Mouse (Mus musculus) thymus, postnatal 10 days (tissue): ENCODE results near the gene Bax.
A peak's percentile ranks its signal among the peaks of the same experiment; 100 is the strongest.

ENCODE experiments used
- DNase-seq, 2 experiments: peaks; one replicate each; pipeline ENCODE4 v3.0.0; 2021; ENCODE audit warnings: low spot score in 2 of 2

The Bax gene

DNA sequence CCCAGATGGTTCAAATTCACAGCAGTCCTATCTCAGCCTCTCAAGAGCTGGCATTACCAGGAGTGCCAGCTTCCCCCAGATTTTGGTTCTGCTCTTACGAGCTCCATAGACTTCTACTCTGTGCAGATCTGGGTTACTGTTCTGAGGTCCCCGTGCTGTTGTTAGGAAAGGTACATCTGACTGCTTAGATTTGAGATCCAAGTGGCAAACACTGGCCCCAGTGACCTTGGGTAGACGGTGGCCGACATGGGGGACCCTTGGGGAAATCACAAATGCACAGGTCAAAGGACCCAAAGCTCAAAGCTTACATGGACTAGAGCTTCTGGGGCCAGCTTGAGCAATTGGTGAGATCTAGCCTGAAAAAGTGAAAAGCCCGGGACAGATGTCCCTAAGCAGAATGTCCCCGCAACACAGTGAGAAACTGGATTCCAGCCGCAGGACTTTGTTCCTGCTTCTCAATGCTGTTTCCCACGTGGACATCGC is 9.9 kb downstream of the Bax start:
- no peak for DNase-seq

DNA sequence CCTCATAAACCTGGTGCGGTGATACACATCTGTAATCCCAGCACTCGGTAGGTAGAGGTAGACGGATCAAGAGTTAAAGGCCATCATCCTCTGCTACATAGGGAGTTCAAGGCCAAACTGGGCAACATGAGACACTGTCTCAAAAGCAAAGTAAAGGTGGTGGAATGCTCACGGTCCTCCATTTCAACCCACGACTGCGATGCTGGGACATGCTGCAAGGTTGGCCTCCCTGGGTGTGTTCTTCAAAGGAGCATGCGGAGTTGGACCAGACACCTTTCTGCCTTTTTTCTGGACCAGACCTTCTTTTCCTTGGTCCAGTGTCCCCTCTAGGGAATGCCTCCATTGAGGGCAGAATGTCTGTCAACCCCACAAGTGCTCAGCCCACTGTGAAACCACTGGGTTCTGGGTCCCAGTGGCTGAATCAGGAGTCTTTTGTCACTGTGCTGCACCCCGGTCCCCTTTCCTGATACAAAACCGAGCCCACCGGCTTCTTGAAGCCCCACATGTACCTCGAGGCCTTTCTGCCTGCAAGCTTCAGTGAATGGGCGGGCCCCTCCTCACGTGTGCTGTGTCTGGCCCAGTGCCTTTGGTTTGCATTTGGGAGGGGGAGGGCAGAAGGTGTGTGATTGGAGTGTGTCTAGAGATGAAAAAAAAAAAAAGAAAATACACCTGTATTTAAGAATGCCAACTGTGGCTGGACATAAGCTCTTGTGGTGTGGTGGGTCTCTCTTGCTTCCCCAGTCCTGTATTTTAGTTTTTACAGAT is 10.6 kb downstream of the Bax start:
- no peak for DNase-seq

DNA sequence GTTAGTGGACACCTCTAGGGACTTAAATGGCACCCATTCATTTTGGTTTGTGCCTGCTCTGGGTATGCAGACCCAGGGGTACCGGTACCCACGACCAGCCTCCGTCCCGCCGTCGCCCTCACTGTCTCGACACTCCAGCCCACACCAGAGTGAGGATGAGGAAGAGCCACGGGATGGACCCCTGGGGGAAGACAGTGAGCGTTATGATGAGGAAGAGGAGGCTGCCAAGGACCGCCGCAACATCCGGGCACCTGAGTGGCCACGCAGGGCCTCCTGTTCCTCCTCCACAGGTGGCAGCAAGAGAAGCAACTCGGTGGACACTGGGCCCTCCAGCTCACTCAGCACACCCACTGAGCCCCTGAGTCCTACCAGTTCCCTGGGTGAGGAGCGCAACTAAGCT is 11.7 kb downstream of the Bax start:
- DNase-seq: no peak

DNA sequence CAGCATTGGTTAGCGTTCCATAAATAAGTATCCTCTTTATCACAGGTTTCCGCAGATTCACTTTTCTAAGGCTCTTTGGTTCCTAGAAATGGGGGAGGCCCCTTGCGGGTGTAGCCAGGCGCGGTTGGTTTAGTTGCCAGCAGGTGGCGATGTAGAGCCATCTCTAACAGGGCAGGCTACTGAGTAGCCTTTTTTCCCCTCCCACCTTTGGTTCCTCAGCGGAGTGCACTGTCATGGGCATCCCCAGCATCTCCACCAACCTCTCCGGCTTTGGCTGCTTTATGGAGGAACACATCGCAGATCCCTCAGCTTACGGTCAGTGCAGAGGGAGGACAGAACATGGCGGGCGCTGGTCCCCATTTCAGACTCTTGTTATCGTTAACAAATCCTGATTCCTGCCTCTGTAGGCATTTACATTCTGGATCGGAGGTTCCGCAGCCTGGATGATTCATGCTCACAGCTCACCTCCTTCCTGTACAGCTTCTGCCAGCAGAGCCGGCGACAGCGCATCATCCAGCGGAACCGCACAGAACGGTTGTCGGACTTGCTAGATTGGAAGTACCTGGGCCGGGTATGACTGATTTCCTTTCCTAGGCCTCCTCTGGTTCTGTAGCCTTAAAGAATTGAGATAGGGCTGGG is 15.2 kb downstream of the Bax start:
- peak; percentile 73 to 87 for DNase-seq

DNA sequence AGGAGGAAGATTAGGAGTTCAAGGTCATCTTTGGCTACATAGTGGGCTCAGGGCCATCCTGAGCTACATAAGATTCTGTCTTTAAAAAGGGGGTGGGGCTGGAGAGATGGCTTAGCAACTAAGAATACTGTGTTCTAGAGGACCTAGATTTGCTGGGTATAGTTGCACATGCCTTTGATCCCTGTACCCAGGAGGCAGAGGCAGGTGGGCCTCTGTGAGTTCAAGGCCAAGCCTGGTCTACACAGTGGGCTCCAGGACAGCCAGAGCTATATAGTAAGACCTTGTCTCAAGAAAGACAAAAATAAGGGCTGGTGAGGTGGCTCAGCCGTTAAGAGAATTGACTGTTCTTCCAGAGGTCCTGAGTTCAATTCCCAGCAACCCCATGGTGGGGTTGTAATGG is 16.7 kb downstream of the Bax start:
- no peak for DNase-seq

DNA sequence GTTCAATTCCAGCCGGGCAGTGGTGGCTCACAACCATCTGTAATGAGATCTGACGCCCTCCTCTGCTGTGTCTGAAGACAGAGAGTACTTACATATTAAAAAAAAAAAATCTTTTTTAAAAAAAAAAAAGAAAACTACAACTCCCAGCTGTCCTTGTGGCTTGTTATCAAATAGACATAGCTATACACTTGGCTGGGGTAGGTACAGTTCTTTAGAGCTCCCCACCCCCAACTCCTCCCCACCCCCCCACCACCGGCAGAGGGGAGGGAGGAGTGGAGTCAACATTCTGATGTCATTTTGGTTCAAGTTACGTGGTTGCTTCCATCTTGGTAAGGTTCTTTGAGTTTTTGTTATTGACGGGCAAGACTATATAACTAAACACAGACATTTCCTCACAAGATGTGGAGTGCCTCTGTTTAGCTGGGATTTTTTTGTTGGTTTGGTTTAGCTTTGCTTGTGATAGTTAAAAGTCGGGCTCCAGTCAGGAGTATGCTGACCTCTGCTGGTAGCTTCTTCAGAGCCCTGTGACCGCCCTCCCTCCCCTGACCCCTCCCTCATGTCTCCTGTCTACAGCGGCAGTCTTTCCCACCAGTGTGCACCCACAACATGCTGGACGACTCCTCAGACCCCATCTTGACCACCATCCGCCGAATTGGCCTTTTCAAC is 19.2 kb downstream of the Bax start:
- DNase-seq: no peak

DNA sequence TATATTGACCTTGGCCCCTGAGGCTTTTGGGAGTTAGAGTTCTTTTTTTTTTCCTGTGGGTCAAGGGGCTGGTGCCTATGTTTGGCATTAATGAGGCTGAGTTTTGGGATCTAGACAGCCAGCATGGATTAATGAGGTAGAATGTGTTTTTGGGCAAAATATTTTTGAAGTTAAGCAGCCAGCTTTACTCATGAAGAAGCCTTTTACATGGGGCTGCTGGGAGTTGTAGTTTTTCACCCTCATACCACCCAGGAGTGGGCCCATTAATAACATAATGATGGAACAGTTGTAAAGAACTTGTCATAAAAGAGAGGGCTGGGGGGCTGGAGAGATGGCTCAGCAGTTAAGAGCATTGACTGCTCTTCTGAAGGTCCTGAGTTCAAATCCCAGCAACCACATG is 20.1 kb downstream of the Bax start:
- no peak for DNase-seq

DNA sequence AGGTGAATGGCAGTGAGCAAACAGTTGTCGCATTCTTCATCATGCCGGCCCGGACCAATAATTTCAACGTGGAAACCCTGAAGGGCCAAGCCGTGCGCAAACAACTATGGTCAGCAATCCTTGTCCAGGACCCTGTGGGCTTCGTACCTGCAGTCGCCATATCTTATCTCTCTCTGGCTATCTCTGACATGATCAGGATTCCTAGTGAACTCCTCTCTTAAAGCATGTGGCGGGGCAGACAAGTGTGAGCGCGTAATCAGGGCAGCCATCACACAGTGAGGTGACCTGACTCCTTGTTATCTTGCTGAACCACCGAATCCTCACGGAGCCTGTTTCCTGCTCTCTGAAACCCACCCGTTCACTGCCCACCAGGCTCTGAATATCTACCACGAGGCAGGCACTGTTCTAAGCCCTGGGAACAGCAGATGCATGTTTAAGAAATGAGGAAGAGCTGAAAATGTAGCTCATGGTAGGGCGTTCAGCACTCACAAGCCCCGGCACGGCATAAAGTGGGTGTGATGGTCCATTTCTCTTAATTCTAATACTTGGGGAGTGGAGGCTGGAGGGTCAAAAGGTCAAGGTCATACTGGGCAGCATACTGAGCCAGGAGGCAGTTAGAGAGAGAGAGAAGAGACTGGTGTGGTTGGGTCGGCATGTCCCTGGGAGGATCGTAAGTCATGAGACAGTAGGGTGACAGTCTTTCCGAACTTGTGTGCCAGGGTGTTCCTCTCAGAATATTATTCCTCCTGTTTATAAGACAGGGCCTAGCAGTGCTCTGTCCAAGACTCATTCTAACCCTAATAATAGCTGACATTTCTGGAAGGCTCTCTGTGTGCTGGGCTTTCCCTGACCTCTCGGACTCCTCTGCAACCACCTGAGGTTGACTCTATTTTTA is 22.9 kb downstream of the Bax start:
- DNase-seq: no peak

DNA sequence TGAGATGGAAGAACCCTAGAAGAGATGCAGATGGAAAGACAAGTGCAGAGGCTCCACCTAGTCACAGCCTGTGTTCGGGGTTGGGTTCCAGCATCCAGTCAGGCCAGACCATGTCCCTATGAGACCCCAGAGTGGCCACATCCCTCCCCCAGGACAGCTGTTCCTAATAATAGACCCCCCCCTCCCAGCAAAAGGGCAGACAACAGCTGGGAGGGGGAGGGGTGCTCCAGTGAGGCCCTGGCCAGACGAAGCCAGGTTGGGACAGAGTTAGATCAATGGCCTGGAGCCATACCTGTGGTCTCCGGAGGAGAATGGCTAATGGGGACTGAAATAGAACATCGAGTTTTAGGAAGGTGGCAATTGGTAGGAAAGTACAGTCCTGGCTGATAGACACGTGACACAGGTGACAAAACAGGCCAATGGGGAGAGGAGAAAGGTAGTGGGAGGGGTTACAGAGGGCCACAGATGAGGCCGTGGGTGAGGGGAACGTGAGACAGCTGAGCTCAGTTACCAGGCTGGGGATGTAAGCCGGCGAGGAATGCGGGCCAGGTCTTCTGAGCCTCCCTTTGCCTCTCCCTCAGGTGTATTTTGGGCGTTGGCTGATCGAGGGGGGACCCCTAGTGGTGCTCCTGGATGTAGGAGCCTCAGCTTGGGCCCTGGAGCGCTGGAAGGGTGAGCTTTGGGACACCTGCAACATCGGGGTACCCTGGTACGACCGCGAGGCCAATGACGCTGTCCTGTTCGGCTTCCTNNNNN is 29.0 kb downstream of the Bax start, which contains the start of gene Ruvbl2:
Gene Ruvbl2 (minus strand): TSS at position 576 of the 756 bp plus-strand sequence.
- DNase-seq: no peak

DNA sequence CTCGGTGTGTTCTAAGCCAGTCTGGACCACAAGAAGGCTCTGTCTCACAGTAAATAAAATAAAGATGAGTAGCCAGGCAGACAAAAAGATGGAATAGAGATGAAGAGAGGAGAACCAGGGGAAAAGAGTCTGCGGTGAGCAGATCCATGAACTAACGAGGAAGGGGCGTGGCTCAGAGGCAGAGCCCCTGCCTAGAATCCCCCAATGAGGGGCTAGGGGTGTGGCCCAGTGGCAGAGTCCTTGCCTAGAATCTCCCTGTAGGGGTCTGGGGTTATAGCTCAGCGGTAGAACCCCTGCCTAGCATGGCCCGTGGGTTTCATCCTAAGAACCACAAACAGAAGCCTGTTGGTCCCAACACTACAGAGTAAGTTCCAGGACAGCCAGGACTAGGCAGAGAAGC is 29.7 kb downstream of the Bax start:
- DNase-seq: no peak

DNA sequence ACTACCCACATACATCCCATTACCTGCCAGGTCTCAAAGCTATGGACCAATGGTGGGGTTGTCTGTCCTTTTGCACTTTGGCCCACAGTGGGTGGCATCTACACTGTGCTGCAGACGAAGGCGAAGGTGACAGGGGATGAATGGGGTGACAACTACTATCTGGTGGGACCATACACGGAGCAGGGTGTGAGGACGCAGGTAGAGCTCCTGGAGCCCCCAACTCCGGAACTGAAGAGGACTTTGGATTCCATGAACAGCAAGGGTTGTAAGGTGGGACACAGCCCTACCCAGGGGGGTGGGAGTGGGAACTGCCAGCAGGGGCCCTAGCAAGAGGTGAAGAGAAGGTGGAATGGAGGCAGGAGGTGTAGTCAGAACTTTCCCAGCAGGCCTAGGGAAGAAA is 30.3 kb downstream of the Bax start:
- DNase-seq: no peak

DNA sequence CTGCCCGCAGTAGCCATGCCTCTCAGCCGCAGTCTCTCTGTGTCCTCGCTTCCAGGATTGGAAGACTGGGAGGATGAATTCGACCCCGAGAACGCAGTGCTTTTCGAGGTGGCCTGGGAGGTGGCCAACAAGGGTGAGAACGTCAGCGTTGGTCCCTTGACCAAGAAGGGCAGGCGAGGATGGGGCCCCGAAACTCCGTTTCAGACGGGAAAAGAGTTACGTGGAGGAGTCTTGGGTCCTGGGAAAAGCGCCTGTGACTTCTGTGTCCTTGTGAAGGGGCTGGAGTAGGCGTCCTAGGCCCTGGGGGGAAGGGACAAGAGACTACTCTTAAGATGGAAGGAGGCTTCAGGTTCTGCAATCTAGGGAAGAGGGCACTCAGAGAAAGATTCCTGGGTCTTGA is 31.7 kb downstream of the Bax start:
- DNase-seq: no peak

DNA sequence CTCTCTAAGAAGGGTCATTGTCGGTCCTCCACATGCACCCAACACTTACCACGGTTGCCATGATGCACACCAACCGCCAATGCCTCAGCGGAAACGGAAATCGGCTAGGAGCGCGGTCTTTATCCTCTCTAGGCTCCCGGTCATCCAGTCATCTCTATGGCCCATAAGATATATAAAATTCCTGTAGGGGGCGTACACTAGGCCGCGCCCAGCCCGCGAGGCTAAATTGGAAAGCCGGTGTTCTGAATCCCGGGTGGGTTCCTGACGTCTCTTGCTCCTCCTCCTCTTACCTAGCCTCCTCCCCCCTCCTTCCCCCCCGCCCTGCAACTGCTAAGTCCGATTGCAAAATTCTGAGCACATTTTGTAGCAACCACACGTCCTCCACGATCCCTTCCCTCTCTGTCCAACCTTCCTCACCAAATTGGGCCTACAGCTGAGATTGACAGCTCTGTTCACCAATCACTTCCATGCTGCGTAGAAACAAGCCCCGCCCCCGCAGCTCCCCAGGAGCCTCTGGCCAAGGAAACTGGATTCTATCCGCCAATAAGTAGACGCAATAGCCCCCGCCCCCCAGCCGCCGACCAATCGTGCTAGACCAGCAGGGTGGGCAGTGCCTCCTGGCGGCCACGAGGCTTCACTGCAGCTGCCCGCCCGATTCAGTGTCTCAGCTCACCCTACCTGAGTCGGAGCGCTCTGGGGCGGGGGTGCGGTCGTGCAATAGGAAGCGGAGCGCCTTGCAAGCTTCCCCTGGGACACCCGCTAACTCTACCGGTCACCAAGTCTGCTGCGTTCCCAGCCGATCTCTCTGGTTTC is 32.3 kb downstream of the Bax start, which contains the start of gene Gys1:
Gene Gys1 (plus strand): TSS at position 642 of the 813 bp plus-strand sequence.
- peak; percentile 100 for DNase-seq

DNA sequence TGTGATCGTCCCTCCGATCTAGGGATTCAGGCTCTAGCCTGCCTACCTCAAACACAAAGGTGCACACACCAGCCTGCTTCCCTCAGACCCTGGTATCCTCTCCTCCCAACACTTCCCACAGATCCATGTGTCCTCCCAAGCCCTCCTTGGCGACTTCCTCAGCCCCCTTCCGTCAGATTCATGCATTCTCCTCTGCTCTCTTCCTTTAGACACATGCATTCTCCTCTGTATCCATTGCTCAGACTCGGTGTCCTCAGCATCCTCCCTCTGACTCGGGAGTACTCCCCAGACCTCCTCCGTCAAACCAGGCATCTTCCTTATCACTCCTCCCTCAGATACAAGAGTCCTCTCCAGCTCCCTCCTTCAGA is 32.9 kb downstream of the Bax start:
- no peak for DNase-seq

DNA sequence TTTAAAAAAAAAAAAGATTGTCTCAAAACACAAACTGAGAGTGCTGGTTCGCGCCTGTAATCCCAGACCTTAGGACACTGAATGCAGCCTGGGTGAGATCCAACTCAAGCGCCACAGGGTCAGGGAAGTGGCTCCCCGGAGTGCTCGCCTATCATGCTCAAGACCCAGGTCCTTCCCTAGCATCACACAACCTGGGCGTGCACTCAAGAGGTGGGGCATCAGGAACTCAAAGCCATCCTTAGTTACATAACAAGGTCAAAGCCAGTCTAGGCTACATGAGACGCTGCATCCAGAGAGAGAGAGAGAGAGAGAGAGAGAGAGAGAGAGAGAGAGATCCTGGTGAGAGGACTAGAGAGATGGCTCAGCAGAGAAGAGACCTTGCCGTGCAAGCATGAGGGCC is 40.1 kb downstream of the Bax start:
- no peak for DNase-seq

DNA sequence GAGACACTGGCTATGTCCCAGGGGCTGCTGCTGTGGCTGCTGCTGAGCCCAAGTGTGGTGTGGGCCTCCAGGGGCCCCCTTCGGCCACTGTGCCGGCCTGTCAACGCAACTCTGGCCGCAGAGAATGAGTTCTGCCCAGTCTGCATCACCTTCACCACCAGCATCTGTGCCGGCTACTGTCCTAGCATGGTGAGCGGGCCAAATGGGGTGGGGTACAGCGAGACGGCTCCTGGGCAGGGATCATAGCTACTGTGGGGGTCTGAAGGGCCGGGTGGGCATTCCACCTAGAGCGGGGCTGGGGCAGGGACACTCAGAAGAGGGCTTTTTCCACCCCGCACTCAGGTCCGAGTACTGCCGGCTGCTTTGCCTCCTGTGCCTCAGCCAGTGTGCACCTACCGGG is 45.5 kb downstream of the Bax start:
- DNase-seq: no peak

DNA sequence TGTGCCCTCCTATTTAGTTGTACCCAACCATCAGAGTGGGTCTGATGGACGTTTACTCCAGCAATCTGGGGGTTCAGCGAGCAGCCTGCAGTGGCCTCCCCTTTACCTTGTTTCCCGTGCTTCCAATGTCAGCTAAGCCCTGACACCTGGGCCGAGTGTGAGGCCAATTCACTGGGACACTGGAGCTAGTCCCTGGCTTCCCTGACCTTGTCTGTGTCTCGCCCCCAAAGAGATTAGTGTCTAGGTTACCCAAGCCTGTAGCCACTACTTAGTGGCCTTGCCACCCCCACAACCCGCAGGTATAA is 46.1 kb downstream of the Bax start, which contains the start of gene Lhb:
Gene Lhb (plus strand): TSS at position 206 of the 305 bp plus-strand sequence.
- no peak for DNase-seq

DNA sequence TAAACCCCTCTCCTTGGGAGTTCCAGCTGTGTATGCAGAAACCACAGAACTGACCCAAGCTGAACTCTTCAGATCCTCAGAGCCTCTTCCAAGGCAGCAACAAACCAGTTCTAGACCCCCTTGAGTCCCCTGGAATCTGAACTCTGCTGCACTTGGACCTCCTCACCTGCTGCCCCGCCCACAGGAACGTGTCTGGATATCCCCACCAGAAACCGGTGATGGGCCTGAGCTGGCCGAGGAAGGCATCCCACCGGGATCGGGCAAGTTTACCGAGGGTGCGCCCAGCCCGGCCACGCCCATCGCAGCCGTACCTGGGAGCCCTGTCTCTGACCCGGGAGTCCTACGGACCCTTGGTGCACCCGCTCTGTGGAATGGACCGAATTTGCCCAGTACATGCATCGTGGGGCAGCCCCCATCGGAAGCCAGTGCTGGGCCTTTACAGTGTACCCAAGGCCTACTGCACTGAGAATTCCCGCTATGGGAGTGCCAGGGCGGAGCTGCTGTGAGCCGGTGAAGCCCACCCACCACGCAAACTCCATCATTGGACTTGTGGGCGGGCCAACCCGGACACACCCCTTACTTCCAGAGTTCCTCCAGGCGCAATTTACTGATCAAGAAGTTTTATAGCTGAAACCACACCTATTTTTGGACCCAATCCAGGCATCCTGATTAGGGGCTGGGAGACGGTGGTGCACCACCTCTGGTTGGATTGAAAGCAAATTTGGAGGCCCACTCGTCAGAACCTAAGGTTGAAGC is 46.7 kb downstream of the Bax start:
- no peak for DNase-seq

DNA sequence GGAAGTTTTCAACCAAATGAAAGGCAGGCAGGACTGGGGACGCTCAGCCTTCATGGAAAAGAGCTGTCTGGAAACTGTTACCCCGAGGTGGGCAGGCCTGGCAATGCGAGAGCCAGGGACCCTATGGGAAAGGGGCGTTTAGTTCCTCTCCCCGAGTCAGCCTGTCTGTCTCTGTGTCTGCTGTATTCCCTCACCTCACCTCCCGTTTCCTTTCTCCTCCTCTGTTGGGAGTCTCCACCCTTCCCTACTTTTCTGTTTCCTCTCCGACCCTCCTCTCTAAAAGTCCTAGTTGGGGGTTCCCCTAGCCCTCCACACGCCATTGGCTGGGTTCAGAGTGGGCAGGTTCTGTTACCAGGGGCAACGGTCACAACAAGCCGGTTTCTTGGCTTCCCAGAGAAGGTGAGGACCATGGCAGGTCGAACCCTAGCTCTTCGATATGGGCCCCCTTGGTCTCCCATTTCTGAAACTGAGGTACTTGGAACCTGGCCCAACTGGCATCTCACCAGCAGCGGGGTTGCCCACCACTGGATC is 48.7 kb downstream of the Bax start:
- no peak for DNase-seq
